Mouse (Mus musculus): Measurements from ENCODE around the gene Pigx. TPM values are rescaled to one million over a fixed set of nuclear protein-coding genes. Genes with fewer than 3 reads are reported as not detected.

The Pigx gene
- polyA plus RNA-seq, 1 experiment from 2014 or later = 125 TPM

DNA sequence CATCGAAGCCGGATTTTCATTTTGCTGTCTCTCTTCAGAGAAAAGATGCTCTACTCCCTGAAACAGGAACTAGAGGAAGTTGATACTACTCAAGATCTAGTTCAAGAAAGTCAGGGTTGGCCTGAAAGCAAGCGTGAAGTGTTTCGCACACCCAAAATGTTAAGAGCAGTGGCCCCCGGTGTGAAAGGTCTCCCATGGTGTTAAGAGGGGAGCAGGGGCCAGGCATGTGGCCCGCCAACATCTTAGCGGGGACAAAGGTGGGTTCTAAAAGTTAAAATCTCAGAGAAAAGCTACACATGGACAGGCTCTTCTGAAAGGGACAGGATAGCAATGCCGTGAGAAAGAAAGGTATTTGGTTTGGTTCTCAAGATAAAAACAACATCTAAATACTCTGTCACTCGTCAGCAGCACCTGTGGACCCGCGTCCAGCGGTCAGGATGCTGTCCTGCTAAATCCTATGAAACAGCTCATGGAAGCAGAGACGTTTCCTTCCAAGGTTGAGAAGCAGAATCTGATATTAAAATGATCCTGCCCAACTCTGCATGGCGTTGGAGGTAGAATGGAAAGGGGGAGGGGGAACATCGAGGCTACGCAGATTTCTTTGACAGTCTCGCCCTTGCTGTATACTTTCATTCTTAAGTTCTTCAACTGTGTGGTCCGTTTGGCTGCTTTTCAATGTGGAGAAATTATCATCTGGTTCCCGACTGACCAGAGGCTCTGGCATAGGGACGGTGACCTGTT is 30.1 kb upstream of the Pigx start:
- no peak overlapping the region for H3K9ac ChIP-seq (replicated peaks; ENCODE audit: low read length)
- 87% methylated on average over 20 of the region's 20 CpGs for WGBS
- H3K4me2 ChIP-seq (ENCODE audit: low read length) = no peak overlapping the region
- no peaks in the 10 kb centered on the region for H3K36me3 ChIP-seq (ENCODE audit: control insufficient read depth, insufficient read depth, low read length)
- no peak for DNase-seq
- no peak overlapping the region for H3K4me3 ChIP-seq (replicated peaks; ENCODE audit: low read depth, low read length)
- ATAC-seq (ENCODE audit: low FRiP score, low TSS enrichment) = no peak
- no peaks in the 10 kb centered on the region for H3K27me3 ChIP-seq (ENCODE audit: control insufficient read depth, insufficient read depth, low read length)
- H3K4me1 ChIP-seq (ENCODE audit: control insufficient read depth, insufficient read depth, low read length) = no peaks in the 10 kb centered on the region
- H3K27ac ChIP-seq (replicated peaks; ENCODE audit: low read depth, low read length) = no peak overlapping the region
- no peaks in the 10 kb centered on the region for H3K9me3 ChIP-seq (ENCODE audit: control insufficient read depth, low read length)

DNA sequence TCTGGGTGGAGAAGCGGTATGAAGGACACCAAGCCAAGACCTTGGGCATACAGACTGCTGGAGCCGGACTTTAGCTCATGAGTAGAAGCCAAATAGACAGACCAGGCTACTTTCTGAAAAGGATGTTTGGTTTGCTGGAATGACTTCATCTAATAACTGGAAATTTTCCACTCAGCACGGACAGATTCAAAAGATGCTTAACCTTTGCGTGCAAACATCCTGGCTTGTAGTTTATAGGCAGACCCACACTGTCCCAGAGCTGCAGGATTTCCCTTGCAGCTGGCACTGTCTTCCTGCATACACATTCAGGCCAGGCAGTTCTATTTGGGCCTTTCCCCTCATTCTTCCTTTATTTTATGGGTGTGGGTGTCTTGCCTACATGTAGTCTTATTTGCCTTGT is 27.5 kb upstream of the Pigx start:
- Histone ChIP-seq H3K4me2 (ENCODE audit: low read length) (no peak overlapping the region), H3K4me3 (replicated peaks; ENCODE audit: low read depth, low read length) (no peak overlapping the region), H3K9ac (replicated peaks; ENCODE audit: low read length) (no peak overlapping the region), H3K4me1 (ENCODE audit: control insufficient read depth, insufficient read depth, low read length) (no peaks in the 10 kb centered on the region), H3K36me3 (ENCODE audit: control insufficient read depth, insufficient read depth, low read length) (no peaks in the 10 kb centered on the region), H3K27ac (replicated peaks; ENCODE audit: low read depth, low read length) (no peak overlapping the region), H3K9me3 (ENCODE audit: control insufficient read depth, low read length) (no peaks in the 10 kb centered on the region), H3K27me3 (ENCODE audit: control insufficient read depth, insufficient read depth, low read length) (no peaks in the 10 kb centered on the region)
- 95% methylated on average over 4 of the region's 4 CpGs for WGBS
- no peak for DNase-seq
- ATAC-seq (ENCODE audit: low FRiP score, low TSS enrichment) = no peak

DNA sequence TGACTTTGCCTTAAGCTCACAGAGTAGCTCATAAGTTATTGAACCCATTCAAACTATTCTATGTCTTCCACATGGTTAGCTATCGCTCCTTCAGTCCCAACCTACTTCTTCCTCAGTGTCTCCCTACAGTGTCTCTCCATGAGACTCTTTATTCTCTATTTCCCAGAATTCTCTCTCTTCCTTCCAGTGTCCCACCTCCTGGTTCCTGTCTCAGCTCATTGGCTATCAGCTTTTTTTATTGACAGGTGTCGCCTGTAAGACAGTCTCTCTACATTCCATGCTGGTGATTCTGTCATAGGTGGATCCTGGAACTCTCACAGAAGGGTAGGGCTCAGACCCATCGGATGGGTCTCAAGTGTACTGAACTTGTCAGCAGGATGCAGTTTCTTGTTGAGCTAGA is 25.8 kb upstream of the Pigx start:
- Histone ChIP-seq H3K27me3 (ENCODE audit: control insufficient read depth, insufficient read depth, low read length) (no peaks in the 10 kb centered on the region), H3K4me3 (replicated peaks; ENCODE audit: low read depth, low read length) (no peak overlapping the region), H3K36me3 (ENCODE audit: control insufficient read depth, insufficient read depth, low read length) (no peaks in the 10 kb centered on the region), H3K9ac (replicated peaks; ENCODE audit: low read length) (no peak overlapping the region), H3K4me1 (ENCODE audit: control insufficient read depth, insufficient read depth, low read length) (no peaks in the 10 kb centered on the region), H3K9me3 (ENCODE audit: control insufficient read depth, low read length) (no peaks in the 10 kb centered on the region), H3K27ac (replicated peaks; ENCODE audit: low read depth, low read length) (no peak overlapping the region), H3K4me2 (ENCODE audit: low read length) (no peak overlapping the region)
- ATAC-seq (ENCODE audit: low FRiP score, low TSS enrichment) = no peak
- 94% methylated on average over 3 of the region's 3 CpGs for WGBS
- DNase-seq = no peak

DNA sequence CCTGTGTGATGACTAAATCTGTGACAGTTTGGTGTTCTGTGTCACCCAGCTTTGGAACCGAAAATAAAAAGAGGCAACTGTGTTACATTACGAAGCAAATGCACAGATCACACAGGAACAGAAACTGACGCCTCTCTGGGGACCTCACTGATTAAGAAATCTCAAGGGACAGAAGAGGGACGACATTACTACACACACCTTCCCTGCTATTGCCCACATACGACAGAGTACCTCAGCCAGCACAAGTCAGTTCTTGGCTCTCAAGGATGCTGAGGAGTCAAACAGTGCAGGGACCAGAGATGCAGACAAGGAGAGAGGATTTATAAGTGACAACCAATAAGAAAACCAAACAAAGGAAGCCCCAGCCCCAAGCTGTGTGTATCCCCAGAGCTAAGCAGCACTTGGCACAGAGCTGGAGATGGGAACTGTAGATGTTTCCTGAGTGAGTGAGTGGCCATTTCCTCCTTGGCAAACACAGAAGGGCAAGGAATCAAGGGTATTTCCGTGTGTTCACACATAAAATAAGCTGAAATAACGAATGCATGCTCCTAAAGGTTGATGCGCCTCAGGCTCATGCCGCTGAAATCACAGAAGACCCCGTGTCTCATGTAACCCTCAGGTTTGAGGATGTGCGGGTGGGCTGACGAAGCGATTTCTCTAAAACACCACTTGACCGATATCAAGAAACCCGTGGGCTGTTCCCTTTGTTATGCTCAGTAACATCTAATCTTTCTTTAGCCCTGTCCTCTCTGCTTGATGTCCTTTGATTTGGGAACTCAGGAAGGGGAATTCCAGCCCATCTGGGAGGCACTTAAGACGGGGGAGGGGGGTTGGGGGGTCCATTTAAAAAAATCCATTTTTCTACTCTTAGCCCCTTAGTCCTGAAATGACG is 25.1 kb upstream of the Pigx start:
- Histone ChIP-seq H3K27me3 (ENCODE audit: control insufficient read depth, insufficient read depth, low read length) (no peaks in the 10 kb centered on the region), H3K36me3 (ENCODE audit: control insufficient read depth, insufficient read depth, low read length) (no peaks in the 10 kb centered on the region), H3K9me3 (ENCODE audit: control insufficient read depth, low read length) (no peaks in the 10 kb centered on the region), H3K9ac (replicated peaks; ENCODE audit: low read length) (no peak overlapping the region), H3K4me2 (ENCODE audit: low read length) (no peak overlapping the region), H3K27ac (replicated peaks; ENCODE audit: low read depth, low read length) (no peak overlapping the region), H3K4me3 (replicated peaks; ENCODE audit: low read depth, low read length) (no peak overlapping the region), H3K4me1 (ENCODE audit: control insufficient read depth, insufficient read depth, low read length) (no peaks in the 10 kb centered on the region)
- WGBS = 68% methylated on average over 17 of the region's 17 CpGs
- no peak for ATAC-seq (ENCODE audit: low FRiP score, low TSS enrichment)
- DNase-seq = no peak

DNA sequence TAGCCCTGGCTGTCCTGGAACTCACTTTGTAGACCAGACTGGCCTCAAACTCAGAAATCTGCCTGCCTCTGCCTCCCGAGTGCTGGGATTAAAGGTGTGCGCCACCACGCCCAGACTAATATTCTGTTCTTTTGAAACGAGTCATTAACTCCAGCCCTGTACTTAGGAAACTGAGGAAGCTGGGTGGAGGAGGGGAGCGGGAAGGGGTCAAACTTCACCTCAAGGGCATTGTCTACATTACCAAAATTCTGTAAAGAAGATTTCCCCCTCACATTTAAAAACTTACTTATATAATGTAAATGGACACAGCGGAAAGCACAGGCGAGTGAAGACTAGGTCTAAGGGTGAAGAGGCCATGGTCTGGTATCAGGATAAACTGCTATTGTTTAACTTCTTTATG is 24.5 kb upstream of the Pigx start:
- 92% methylated on average over 7 of the region's 7 CpGs for WGBS
- DNase-seq (no peak), ATAC-seq (ENCODE audit: low FRiP score, low TSS enrichment) (no peak)
- H3K4me3 ChIP-seq (replicated peaks; ENCODE audit: low read depth, low read length) = no peak overlapping the region
- no peaks in the 10 kb centered on the region for H3K4me1 ChIP-seq (ENCODE audit: control insufficient read depth, insufficient read depth, low read length)
- H3K27me3 ChIP-seq (ENCODE audit: control insufficient read depth, insufficient read depth, low read length) = no peaks in the 10 kb centered on the region
- H3K9ac ChIP-seq (replicated peaks; ENCODE audit: low read length) = no peak overlapping the region
- H3K27ac ChIP-seq (replicated peaks; ENCODE audit: low read depth, low read length) = no peak overlapping the region
- H3K9me3 ChIP-seq (ENCODE audit: control insufficient read depth, low read length) = no peaks in the 10 kb centered on the region
- H3K36me3 ChIP-seq (ENCODE audit: control insufficient read depth, insufficient read depth, low read length) = no peaks in the 10 kb centered on the region
- no peak overlapping the region for H3K4me2 ChIP-seq (ENCODE audit: low read length)

DNA sequence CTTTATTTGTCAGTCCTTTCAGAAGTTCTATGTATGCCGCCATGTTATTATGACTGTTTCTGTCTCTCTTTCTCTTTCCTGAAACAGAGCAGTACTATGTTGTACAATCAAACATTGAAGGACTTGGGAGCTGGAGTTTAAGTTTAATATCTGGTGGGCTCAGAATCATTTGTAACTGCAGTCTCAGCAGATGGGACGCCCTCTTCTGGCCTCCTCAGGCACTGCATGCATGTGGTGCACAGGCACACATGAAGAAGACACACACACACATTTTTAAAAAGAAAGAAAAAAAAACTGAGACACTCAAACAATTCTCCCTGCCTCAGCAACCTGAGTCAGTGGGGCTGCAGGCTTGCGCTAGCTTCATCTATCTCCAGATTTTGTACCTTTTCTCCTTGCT is 20.9 kb upstream of the Pigx start:
- H3K4me1 ChIP-seq (ENCODE audit: control insufficient read depth, insufficient read depth, low read length) = no peaks in the 10 kb centered on the region
- no peaks in the 10 kb centered on the region for H3K9me3 ChIP-seq (ENCODE audit: control insufficient read depth, low read length)
- H3K27me3 ChIP-seq (ENCODE audit: control insufficient read depth, insufficient read depth, low read length) = no peaks in the 10 kb centered on the region
- 80% methylated on average over 3 of the region's 3 CpGs for WGBS
- H3K4me3 ChIP-seq (replicated peaks; ENCODE audit: low read depth, low read length) = no peak overlapping the region
- no peaks in the 10 kb centered on the region for H3K36me3 ChIP-seq (ENCODE audit: control insufficient read depth, insufficient read depth, low read length)
- no peak overlapping the region for H3K4me2 ChIP-seq (ENCODE audit: low read length)
- no peak for DNase-seq
- no peak overlapping the region for H3K9ac ChIP-seq (replicated peaks; ENCODE audit: low read length)
- no peak for ATAC-seq (ENCODE audit: low FRiP score, low TSS enrichment)
- no peak overlapping the region for H3K27ac ChIP-seq (replicated peaks; ENCODE audit: low read depth, low read length)

DNA sequence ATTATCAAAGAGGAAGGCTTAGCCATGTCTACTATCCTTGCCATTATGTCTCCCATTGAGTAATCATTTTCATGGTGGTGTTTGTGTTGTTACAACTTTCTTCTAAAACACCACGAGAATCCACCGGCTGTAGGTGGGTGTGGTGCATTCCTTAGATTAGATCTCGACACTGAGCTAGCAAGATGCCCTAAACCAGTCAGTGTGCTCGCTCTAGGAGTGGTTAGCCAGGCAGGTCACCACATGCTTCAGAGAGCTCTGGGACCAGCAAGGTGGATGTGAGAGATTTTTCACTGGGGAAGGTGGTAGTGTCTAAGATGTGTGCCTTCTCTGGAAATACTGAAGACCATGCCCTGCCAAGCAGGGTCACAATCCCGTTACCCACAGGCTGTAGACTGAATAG is 16.6 kb upstream of the Pigx start:
- no peaks in the 10 kb centered on the region for H3K9me3 ChIP-seq (ENCODE audit: control insufficient read depth, low read length)
- no peak overlapping the region for H3K27ac ChIP-seq (replicated peaks; ENCODE audit: low read depth, low read length)
- no peaks in the 10 kb centered on the region for H3K27me3 ChIP-seq (ENCODE audit: control insufficient read depth, insufficient read depth, low read length)
- H3K4me1 ChIP-seq (ENCODE audit: control insufficient read depth, insufficient read depth, low read length) = no peaks in the 10 kb centered on the region
- no peak overlapping the region for H3K9ac ChIP-seq (replicated peaks; ENCODE audit: low read length)
- no peaks in the 10 kb centered on the region for H3K36me3 ChIP-seq (ENCODE audit: control insufficient read depth, insufficient read depth, low read length)
- no peak for DNase-seq
- no peak for ATAC-seq (ENCODE audit: low FRiP score, low TSS enrichment)
- no peak overlapping the region for H3K4me2 ChIP-seq (ENCODE audit: low read length)
- no peak overlapping the region for H3K4me3 ChIP-seq (replicated peaks; ENCODE audit: low read depth, low read length)
- WGBS = 69% methylated on average over 5 of the region's 5 CpGs

DNA sequence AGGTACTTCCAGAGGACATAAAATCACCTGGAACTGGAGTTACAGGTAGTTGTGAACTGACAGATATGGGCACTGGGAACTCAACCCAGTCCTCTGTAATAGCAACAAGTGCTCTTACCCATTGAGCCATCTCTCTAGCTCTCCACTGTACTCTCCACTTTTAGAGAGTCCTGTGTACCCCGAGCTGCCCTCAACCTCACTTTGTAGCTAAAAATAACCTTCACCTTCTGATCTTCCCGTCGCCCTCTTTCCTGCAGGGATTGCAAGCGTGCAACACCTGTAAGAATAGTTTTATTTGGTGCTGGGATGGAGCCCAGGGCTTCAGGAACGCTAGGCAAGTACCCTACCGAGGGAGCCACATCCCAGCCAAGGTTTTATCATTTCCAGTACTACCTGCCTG is 16.2 kb upstream of the Pigx start:
- no peaks in the 10 kb centered on the region for H3K4me1 ChIP-seq (ENCODE audit: control insufficient read depth, insufficient read depth, low read length)

More for the DNA sequence above, 16.2 kb upstream of the Pigx start:
- 72% methylated on average over 6 of the region's 6 CpGs for WGBS
- DNase-seq (no peak), ATAC-seq (ENCODE audit: low FRiP score, low TSS enrichment) (no peak)
- no peaks in the 10 kb centered on the region for H3K27me3 ChIP-seq (ENCODE audit: control insufficient read depth, insufficient read depth, low read length)
- H3K4me2 ChIP-seq (ENCODE audit: low read length) = no peak overlapping the region
- no peaks in the 10 kb centered on the region for H3K9me3 ChIP-seq (ENCODE audit: control insufficient read depth, low read length)
- no peak overlapping the region for H3K9ac ChIP-seq (replicated peaks; ENCODE audit: low read length)
- no peak overlapping the region for H3K4me3 ChIP-seq (replicated peaks; ENCODE audit: low read depth, low read length)
- no peak overlapping the region for H3K27ac ChIP-seq (replicated peaks; ENCODE audit: low read depth, low read length)
- H3K36me3 ChIP-seq (ENCODE audit: control insufficient read depth, insufficient read depth, low read length) = no peaks in the 10 kb centered on the region
